Mouse (Mus musculus): ENCODE data around the gene Tmem63a. TPM values are rescaled to one million over a fixed set of nuclear protein-coding genes. Genes with fewer than 3 reads are reported as not detected.
"Not testable (repeated sequence)": the region's sequence is repeated elsewhere in the genome, so short reads cannot be mapped to it uniquely, and the experiment has no call there.

Gene Tmem63a
- polyA plus RNA-seq, 1 experiment from 2014 or later: 2.5 TPM

DNA sequence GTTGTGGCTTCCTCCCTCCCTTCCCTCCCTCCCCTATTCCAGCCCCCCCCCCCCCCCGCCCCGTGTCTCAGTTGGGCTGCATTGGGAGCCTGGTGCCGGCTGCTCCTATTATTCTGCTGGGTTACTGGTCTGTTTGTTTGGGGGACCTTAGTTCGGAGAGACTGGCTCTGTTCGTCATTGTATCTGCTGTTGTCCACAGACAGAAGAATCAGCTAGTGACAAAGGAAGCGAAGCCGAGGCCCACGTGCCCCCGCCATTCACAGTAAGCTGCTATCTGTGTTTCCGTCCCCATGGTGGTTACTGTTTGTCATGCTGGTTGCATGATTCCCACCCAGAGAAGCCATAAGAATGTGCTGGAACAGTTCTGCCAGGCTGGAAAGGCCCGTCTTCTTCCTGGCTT, 30.8 kb downstream of the Tmem63a start:
- 70% methylated on average over 10 of the region's 11 CpGs for WGBS
- Histone ChIP-seq H3K4me2 (no peak overlapping the region), H3K27me3 (replicated peaks) (no peaks in the 10 kb centered on the region), H3K27ac (replicated peaks) (no peak overlapping the region), H3K4me1 (no peaks in the 10 kb centered on the region), H3K9ac (replicated peaks) (no peak overlapping the region), H3K4me3 (replicated peaks) (no peak overlapping the region), H3K9me3 (replicated peaks) (no peaks in the 10 kb centered on the region), H3K36me3 (no peaks in the 10 kb centered on the region)
- no peak for ATAC-seq (ENCODE audit: low FRiP score)

DNA sequence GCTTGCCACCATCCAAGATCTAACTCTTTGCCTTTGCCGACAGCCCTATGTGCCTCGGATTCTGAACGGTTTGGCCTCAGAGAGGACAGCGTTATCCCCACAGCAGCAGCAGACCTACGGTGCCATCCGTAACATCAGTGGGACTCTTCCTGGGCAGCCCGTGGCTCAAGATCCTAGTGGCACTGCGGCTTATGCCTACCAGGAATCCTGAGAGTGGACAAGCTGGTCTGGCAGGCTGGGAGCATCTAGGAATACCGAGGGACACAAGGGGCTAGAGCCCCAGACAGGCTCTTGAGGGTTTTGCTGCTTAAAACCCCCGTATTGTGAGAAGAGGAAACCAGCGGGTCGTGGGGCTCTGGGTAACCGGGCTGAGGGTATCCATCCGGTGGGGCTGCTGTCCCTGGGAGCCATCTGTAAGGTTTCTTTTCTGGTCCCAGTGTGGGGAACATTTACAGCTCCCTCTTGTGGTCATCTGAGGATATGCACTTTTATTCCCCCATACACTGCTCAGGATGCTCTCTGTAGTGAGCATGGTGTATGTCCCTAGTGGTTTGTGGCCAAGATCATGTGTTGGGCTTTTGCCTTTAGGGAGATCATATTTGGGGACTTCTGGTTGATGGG, 32.1 kb downstream of the Tmem63a start:
- no peak overlapping the region for H3K4me3 ChIP-seq (replicated peaks)
- WGBS: 63% methylated on average over 14 of the region's 14 CpGs
- no peak overlapping the region for H3K27ac ChIP-seq (replicated peaks)
- H3K9ac ChIP-seq (replicated peaks): no peak overlapping the region
- H3K4me2 ChIP-seq: no peak overlapping the region
- H3K36me3 ChIP-seq: no peaks in the 10 kb centered on the region
- no peaks in the 10 kb centered on the region for H3K9me3 ChIP-seq (replicated peaks)
- no peaks in the 10 kb centered on the region for H3K27me3 ChIP-seq (replicated peaks)
- H3K4me1 ChIP-seq: no peaks in the 10 kb centered on the region
- ATAC-seq (ENCODE audit: low FRiP score): no peak

DNA sequence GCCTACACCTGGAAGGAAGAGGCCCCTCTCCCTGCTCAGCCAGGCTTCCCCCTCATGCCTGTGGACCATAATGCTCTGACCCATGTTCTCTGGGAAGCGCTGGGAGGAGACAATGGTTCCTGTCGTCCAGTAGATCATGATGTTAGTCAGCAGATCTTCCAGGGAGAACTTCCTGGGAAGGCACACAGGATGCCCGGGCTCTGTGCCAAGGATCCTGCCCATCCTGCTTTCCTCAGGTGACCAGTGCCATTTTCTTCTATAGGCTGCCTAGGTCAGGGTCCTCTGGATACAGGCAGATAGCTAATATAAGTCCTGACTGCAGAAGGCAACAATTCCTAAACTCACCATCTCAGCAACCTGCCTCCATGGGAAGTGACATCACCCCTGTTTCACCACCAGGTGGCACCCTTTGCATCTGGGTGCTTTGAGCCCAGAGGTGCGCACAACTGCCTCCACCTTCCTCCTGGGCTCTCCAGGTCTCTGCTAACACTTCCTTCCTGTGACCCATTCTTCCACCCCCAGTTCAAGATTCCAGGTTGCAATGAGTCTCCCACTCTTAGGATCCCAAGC, 34.1 kb downstream of the Tmem63a start:
- no peaks in the 10 kb centered on the region for H3K9me3 ChIP-seq (replicated peaks)
- 59% methylated on average over 4 of the region's 4 CpGs for WGBS
- no peak overlapping the region for H3K4me2 ChIP-seq
- no peak overlapping the region for H3K27ac ChIP-seq (replicated peaks)
- H3K4me3 ChIP-seq (replicated peaks): no peak overlapping the region
- H3K4me1 ChIP-seq: no peaks in the 10 kb centered on the region
- no peak overlapping the region for H3K9ac ChIP-seq (replicated peaks)
- H3K27me3 ChIP-seq (replicated peaks): no peaks in the 10 kb centered on the region
- no peak for ATAC-seq (ENCODE audit: low FRiP score)
- no peaks in the 10 kb centered on the region for H3K36me3 ChIP-seq

DNA sequence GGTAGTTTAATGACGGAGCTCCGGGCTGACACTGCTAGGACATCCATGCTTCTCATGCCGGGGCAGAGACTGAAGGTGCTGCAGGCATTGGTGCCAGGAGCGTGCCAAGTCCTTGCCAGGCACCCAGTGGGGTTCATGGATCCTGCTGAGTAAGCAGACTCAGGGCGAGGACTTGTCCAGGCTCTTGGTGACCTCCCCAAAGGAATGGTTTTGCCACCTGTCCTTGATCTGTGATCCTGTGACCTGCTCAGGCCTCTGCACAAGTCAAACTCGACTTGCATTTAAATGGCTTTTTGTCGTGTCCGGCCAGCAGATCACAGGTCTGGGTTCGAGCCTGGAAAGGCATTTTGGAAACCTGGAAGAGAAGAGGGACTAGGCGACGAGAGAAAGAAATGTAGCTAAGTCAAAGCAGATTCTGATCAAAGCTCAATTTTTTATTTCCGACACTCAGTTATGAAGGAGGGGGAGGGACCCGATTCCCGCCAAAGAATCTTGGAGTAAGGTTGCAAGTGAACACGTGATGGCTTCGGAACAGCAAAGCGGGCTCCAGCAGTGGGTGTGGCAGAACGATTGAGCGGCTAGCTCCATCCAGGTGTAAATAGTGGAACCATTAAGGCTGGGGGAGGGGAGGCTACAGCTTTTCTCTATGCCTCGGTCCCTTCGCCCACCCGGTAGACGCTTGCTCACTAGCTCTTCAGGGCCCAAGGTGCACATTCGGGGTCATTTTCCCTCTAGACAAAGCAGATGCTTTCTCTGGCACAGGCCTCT, 37.5 kb downstream of the Tmem63a start:
- Histone ChIP-seq H3K4me2 (no peak overlapping the region), H3K27ac (replicated peaks) (no peak overlapping the region), H3K27me3 (replicated peaks) (no peaks in the 10 kb centered on the region), H3K9ac (replicated peaks) (no peak overlapping the region), H3K36me3 (no peaks in the 10 kb centered on the region), H3K9me3 (replicated peaks) (no peaks in the 10 kb centered on the region), H3K4me1 (no peaks in the 10 kb centered on the region), H3K4me3 (replicated peaks) (no peak overlapping the region)
- WGBS: 84% methylated on average over 24 of the region's 24 CpGs
- ATAC-seq (ENCODE audit: low FRiP score): no peak

DNA sequence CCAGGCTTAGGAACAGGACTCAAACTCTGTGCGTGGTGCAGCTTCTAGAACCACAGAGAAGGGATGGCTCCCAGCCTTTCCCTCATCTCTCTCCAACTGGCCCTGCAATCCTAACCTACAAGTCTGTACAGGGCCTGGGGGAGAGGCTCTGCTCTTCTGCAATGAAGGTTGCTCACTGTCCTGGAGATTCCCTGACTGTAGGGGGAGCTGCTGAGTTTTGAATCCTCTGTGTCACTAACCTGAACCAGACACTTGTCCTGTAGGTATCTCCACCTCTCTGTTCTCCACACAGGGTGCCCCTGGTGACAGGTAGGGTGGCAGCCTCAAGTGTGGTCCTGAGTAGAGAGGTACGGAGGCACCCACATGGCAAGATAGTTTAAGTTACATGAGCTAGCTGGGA, 38.3 kb downstream of the Tmem63a start:
- Histone ChIP-seq H3K4me2 (no peak overlapping the region), H3K4me3 (replicated peaks) (no peak overlapping the region), H3K9me3 (replicated peaks) (no peaks in the 10 kb centered on the region), H3K36me3 (no peaks in the 10 kb centered on the region), H3K4me1 (no peaks in the 10 kb centered on the region), H3K9ac (replicated peaks) (no peak overlapping the region), H3K27ac (replicated peaks) (no peak overlapping the region), H3K27me3 (replicated peaks) (no peaks in the 10 kb centered on the region)
- no peak for ATAC-seq (ENCODE audit: low FRiP score)
- WGBS: 72% methylated on average over 2 of the region's 2 CpGs

DNA sequence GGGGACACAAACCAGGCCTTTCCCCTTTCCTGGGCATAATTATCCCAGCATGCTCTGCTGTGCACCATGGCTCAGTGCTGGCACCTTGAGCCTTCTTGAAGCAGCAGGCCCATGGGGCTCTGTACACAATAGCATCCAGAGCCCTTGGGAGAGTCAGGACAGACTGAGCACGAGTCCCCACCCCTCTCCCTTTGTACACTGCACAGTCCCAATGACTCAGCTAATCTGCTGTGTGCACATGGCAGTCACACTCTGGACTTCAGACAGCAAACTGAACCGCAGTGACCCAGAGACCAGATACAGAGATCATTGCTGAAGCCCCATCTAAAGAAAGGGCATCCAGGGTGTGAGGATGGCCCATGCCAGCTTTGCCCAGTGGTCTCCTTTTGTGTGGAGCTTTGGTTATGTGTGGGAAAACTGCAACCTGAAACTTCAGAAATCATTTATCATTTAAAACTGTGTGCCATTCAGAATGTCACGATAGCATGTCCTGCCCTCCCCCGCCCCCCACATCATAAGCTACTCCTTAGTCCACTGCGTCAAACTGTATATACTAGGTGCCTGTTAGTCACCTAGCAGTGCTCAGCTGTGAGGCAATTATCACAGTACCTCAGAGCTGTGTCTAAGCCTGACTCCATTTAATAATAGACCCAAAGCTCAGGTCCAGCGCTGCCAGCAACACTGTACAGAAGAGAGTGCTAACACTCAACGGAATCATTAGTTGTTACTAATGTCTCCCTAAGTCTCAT, 39.3 kb downstream of the Tmem63a start:
- H3K27me3 ChIP-seq (replicated peaks); H3K36me3 ChIP-seq; H3K4me1 ChIP-seq; H3K27ac ChIP-seq (replicated peaks); ATAC-seq (ENCODE audit: low FRiP score); H3K4me2 ChIP-seq; H3K9ac ChIP-seq (replicated peaks); H3K9me3 ChIP-seq (replicated peaks); H3K4me3 ChIP-seq (replicated peaks): not testable (repeated sequence)
- 77% methylated on average over 7 of the region's 7 CpGs for WGBS

DNA sequence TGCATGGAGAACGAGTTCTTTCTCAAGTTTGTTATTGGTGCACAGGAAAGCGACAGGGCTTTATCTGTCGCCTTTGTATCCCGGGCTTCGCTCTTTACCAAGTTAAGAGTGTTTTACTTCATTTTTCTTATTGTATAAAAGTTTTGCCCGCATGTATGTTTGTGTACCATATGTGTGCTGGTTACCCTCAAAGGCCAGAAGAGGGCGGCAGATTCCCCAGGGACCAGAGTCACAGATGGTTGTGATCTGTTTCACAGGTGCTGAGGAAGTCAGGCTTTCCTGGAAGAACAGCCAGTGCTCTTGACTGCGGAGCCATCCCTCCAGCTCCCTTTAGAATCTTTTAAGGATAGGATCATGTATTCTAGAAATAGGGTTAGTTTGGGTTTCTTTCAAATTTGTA, 44.6 kb downstream of the Tmem63a start:
- WGBS: 95% methylated on average over 8 of the region's 8 CpGs
- no peak overlapping the region for H3K9ac ChIP-seq (replicated peaks)
- no peak for ATAC-seq (ENCODE audit: low FRiP score)
- H3K36me3 ChIP-seq: no peaks in the 10 kb centered on the region
- no peak overlapping the region for H3K4me2 ChIP-seq
- H3K4me3 ChIP-seq (replicated peaks): no peak overlapping the region
- H3K4me1 ChIP-seq: peaks cover 2% of the 10 kb centered on the region; the same call in 1 of the 2 replicates
- H3K27ac ChIP-seq (replicated peaks): no peak overlapping the region
- H3K9me3 ChIP-seq (replicated peaks): no peaks in the 10 kb centered on the region
- H3K27me3 ChIP-seq (replicated peaks): no peaks in the 10 kb centered on the region

DNA sequence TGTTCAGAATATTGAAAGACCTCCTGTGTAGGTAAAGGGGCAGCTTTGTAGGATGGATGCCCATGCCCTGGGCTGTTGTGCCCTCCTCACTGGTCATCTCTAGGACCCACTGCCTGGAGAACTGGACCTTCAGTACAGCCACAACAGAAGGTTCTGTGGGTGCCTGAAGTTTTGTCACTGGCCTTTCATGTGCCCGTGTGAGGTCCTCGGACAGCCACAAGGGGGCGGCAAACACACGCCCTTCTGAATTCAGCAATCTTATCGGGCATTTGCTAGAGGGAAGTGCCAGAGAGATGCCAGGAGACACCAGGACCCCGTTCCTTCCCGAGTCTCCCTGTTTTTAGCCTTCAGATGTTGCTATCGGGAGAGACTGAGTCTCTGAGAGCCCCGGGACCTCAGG, 45.6 kb downstream of the Tmem63a start:
- H3K27ac ChIP-seq (replicated peaks): no peak overlapping the region
- no peak overlapping the region for H3K4me3 ChIP-seq (replicated peaks)
- H3K4me2 ChIP-seq: peak overlapping the region; percentile 47
- peaks cover 2% of the 10 kb centered on the region; the same call in 1 of the 2 replicates for H3K4me1 ChIP-seq
- peak overlapping the region; percentile 28; the same call in 1 of the 2 replicates for H3K9ac ChIP-seq (replicated peaks)
- H3K27me3 ChIP-seq (replicated peaks): no peaks in the 10 kb centered on the region
- peak; percentile 53; the same call in 1 of the 2 replicates for ATAC-seq (ENCODE audit: low FRiP score)
- 2% methylated on average over 9 of the region's 9 CpGs for WGBS
- no peaks in the 10 kb centered on the region for H3K9me3 ChIP-seq (replicated peaks)
- no peaks in the 10 kb centered on the region for H3K36me3 ChIP-seq

DNA sequence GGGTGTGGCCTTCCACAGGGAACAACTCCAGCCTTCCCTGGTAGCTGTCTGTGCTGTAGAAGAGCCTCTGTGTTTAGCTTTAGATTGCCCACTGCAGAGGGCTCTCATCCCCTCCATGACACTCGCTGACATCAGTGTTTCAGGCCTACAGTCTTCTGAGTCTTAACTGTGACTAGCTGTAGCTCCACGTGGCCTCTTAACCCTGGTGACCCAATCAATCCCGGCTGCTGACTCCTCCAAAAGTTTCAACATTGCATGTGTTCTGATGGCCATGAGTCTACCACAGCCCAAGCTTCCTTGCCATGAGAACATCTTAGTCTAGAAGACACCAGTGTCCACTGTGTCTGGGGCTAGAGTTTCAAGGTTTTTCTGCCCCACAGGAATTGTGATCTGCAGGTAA, 48.5 kb downstream of the Tmem63a start:
- no peak overlapping the region for H3K9ac ChIP-seq (replicated peaks)
- H3K27me3 ChIP-seq (replicated peaks): no peaks in the 10 kb centered on the region
- 75% methylated on average over 3 of the region's 3 CpGs for WGBS
- peaks cover 2% of the 10 kb centered on the region; the same call in 1 of the 2 replicates for H3K4me1 ChIP-seq
- no peak overlapping the region for H3K4me2 ChIP-seq
- no peaks in the 10 kb centered on the region for H3K36me3 ChIP-seq
- H3K27ac ChIP-seq (replicated peaks): no peak overlapping the region
- H3K4me3 ChIP-seq (replicated peaks): no peak overlapping the region
- no peaks in the 10 kb centered on the region for H3K9me3 ChIP-seq (replicated peaks)
- ATAC-seq (ENCODE audit: low FRiP score): no peak

DNA sequence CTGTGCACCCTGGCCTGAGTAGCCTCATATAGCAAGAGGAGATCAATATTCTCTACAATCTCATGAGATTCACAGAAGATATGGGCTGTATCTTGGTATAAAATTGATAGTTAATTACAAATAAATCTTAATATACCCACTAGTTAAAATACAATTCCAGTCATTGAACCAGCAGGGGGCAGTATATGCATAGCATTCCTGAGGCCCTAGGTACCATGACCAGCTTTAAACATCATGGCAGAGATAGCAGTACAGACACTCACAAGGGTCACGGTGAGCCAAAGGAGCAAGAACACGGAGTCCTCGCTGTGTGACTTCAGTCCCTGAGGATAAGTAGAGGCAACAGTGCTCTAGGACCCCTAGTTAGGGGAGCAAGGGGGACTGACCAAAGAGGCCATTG, 50.0 kb downstream of the Tmem63a start:
- no peak overlapping the region for H3K27ac ChIP-seq (replicated peaks)
- no peak overlapping the region for H3K4me2 ChIP-seq
- H3K9ac ChIP-seq (replicated peaks): no peak overlapping the region
- H3K4me3 ChIP-seq (replicated peaks): no peak overlapping the region
- ATAC-seq (ENCODE audit: low FRiP score): no peak
- H3K27me3 ChIP-seq (replicated peaks): no peaks in the 10 kb centered on the region
- no peaks in the 10 kb centered on the region for H3K36me3 ChIP-seq
- no peaks in the 10 kb centered on the region for H3K9me3 ChIP-seq (replicated peaks)
- H3K4me1 ChIP-seq: peaks cover 2% of the 10 kb centered on the region; the same call in 1 of the 2 replicates
- 70% methylated on average over 3 of the region's 3 CpGs for WGBS

DNA sequence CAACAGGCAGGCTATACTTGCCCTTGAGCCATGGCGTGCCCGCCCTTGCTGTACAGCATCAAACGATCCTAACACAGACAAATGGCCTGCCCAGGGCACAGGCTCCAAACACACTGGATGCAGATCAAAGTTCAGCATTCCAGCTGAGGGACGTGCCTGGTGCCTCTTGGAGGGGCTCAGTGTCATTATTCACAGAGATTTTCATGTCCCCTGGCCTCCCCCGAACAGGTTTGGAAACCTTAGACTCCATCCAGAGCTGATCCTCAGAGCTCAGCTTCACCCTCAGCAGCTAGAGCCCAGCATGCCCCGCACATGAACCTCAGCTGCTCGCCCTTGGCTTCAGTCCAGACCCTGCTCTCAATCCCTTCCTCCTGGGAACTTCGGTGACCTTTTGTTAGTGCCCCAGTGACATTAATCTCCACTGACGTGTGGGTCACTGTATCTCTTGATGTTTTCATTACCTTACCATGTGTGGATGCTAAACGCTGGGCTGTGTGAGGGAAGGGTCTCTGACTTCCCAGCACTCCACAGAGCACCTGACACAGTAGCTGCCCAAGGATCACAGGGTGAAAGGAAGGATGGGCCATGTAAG, 58.5 kb downstream of the Tmem63a start:
- Histone ChIP-seq H3K4me1 (no peaks in the 10 kb centered on the region), H3K27ac (replicated peaks) (no peak overlapping the region), H3K27me3 (replicated peaks) (no peaks in the 10 kb centered on the region), H3K4me2 (no peak overlapping the region), H3K9me3 (replicated peaks) (no peaks in the 10 kb centered on the region), H3K36me3 (no peaks in the 10 kb centered on the region), H3K9ac (replicated peaks) (no peak overlapping the region), H3K4me3 (replicated peaks) (no peak overlapping the region)
- no peak for ATAC-seq (ENCODE audit: low FRiP score)
- 30% methylated on average over 10 of the region's 10 CpGs for WGBS

All from neural tube, embryonic 15.5 days (tissue).